Mouse (Mus musculus) embryonic fibroblast, embryonic 13.5 days (primary cell): ENCODE results near the gene Map3k5.

Experiments used
- CTCF ChIP-seq: IDR thresholded peaks from 2 replicates; pipeline ENCODE4 v1.5.1; 2011; ENCODE audit warnings: mild to moderate bottlenecking, control low read depth, low read length, moderate library complexity, borderline replicate concordance; ENCODE audit not compliant: insufficient read depth
- POLR2A ChIP-seq: IDR thresholded peaks from 2 replicates; pipeline ENCODE4 v1.6.1; 2011; ENCODE audit warnings: low read depth, mild to moderate bottlenecking, control low read depth, low read length, moderate library complexity

- TF ChIP-seq POLR2A (no peak), CTCF (no peak)
Measured at GRCm38 (mm10) chr10:20169927-20170604, 235.8 kb downstream of the Map3k5 start.
